Mouse (Mus musculus): ENCODE measurements at regions not wholly inside any gene's neighbourhood (a gene's known extent, or its start where the extent isn't known, plus 50 kb on each side); places are given as distances from the start of the nearest gene placed in this dataset.

- DNase-seq (ENCODE audit: low spot score) (no peak), ATAC-seq (ENCODE audit: insufficient number of reproducible peaks, low FRiP score, low TSS enrichment, low read depth) (no peak)
- Histone ChIP-seq H3K9me3 (ENCODE audit: control insufficient read depth, low read length) (no peaks in the 10 kb centered on the region), H3K4me2 (ENCODE audit: low read depth, severe bottlenecking) (no peak overlapping the region), H3K4me1 (ENCODE audit: control insufficient read depth, insufficient read depth, low read length) (peaks cover 17% of the 10 kb centered on the region), H3K27ac (replicated peaks; ENCODE audit: low read depth, low read length) (no peak overlapping the region), H3K9ac (ENCODE audit: low read length) (no peak overlapping the region), H3K27me3 (ENCODE audit: control insufficient read depth, insufficient read depth, low read length) (no peaks in the 10 kb centered on the region), H3K36me3 (ENCODE audit: control insufficient read depth, insufficient read depth, low read length) (no peaks in the 10 kb centered on the region), H3K4me3 (ENCODE audit: low read depth, low read length) (no peak overlapping the region)
- 90% methylated on average over 9 of the region's 9 CpGs for WGBS
These were observed 204.0 kb downstream of the Parm1 start for GRCm38 (mm10) chr5:91721231-91722096.

GRCm38 (mm10) chr5:91713020-91713419, 195.6 kb downstream of the Parm1 start:
- Histone ChIP-seq H3K9ac (ENCODE audit: low read length) (no peak overlapping the region), H3K9me3 (ENCODE audit: control insufficient read depth, low read length) (no peaks in the 10 kb centered on the region), H3K4me1 (ENCODE audit: control insufficient read depth, insufficient read depth, low read length) (peaks cover 3% of the 10 kb centered on the region; the same call in 1 of the 2 replicates), H3K27me3 (ENCODE audit: control insufficient read depth, insufficient read depth, low read length) (no peaks in the 10 kb centered on the region), H3K4me2 (ENCODE audit: low read depth, severe bottlenecking) (no peak overlapping the region), H3K27ac (replicated peaks; ENCODE audit: low read depth, low read length) (no peak overlapping the region), H3K4me3 (ENCODE audit: low read depth, low read length) (no peak overlapping the region), H3K36me3 (ENCODE audit: control insufficient read depth, insufficient read depth, low read length) (no peaks in the 10 kb centered on the region)
- ATAC-seq (ENCODE audit: insufficient number of reproducible peaks, low FRiP score, low TSS enrichment, low read depth) (no peak), DNase-seq (ENCODE audit: low spot score) (no peak)
- WGBS: 58% methylated on average over 8 of the region's 8 CpGs

- Histone ChIP-seq H3K27me3 (ENCODE audit: control insufficient read depth, insufficient read depth, low read length) (no peaks in the 10 kb centered on the region), H3K4me1 (ENCODE audit: control insufficient read depth, insufficient read depth, low read length) (peaks cover 3% of the 10 kb centered on the region; the same call in 1 of the 2 replicates), H3K4me3 (ENCODE audit: low read depth, low read length) (no peak overlapping the region), H3K9me3 (ENCODE audit: control insufficient read depth, low read length) (no peaks in the 10 kb centered on the region), H3K9ac (ENCODE audit: low read length) (no peak overlapping the region), H3K4me2 (ENCODE audit: low read depth, severe bottlenecking) (no peak overlapping the region), H3K27ac (replicated peaks; ENCODE audit: low read depth, low read length) (no peak overlapping the region), H3K36me3 (ENCODE audit: control insufficient read depth, insufficient read depth, low read length) (no peaks in the 10 kb centered on the region)
- DNase-seq (ENCODE audit: low spot score) (no peak), ATAC-seq (ENCODE audit: insufficient number of reproducible peaks, low FRiP score, low TSS enrichment, low read depth) (no peak)
- WGBS: 89% methylated on average over 1 of the region's 1 CpGs
These were observed 192.3 kb downstream of the Parm1 start for GRCm38 (mm10) chr5:91709494-91710286.

GRCm38 (mm10) chr5:91708149-91708548, 190.7 kb downstream of the Parm1 start:
- H3K9ac ChIP-seq (ENCODE audit: low read length): no peak overlapping the region
- H3K9me3 ChIP-seq (ENCODE audit: control insufficient read depth, low read length): no peaks in the 10 kb centered on the region
- H3K27ac ChIP-seq (replicated peaks; ENCODE audit: low read depth, low read length): no peak overlapping the region
- H3K36me3 ChIP-seq (ENCODE audit: control insufficient read depth, insufficient read depth, low read length): no peaks in the 10 kb centered on the region
- ATAC-seq (ENCODE audit: insufficient number of reproducible peaks, low FRiP score, low TSS enrichment, low read depth) (no peak), DNase-seq (ENCODE audit: low spot score) (no peak)
- WGBS: 89% methylated on average over 6 of the region's 6 CpGs
- no peaks in the 10 kb centered on the region for H3K27me3 ChIP-seq (ENCODE audit: control insufficient read depth, insufficient read depth, low read length)
- H3K4me1 ChIP-seq (ENCODE audit: control insufficient read depth, insufficient read depth, low read length): peaks cover 3% of the 10 kb centered on the region; the same call in 1 of the 2 replicates
- no peak overlapping the region for H3K4me2 ChIP-seq (ENCODE audit: low read depth, severe bottlenecking)
- no peak overlapping the region for H3K4me3 ChIP-seq (ENCODE audit: low read depth, low read length)

GRCm38 (mm10) chr5:91697075-91697474, 179.7 kb downstream of the Parm1 start:
- H3K9me3 ChIP-seq (ENCODE audit: control insufficient read depth, low read length): no peaks in the 10 kb centered on the region
- ATAC-seq (ENCODE audit: insufficient number of reproducible peaks, low FRiP score, low TSS enrichment, low read depth): no peak
- 80% methylated on average over 6 of the region's 6 CpGs for WGBS

GRCm38 (mm10) chr5:91696532-91696931, 179.1 kb downstream of the Parm1 start:
- Histone ChIP-seq H3K36me3 (ENCODE audit: control insufficient read depth, insufficient read depth, low read length) (no peaks in the 10 kb centered on the region), H3K9me3 (ENCODE audit: control insufficient read depth, low read length) (no peaks in the 10 kb centered on the region), H3K4me1 (ENCODE audit: control insufficient read depth, insufficient read depth, low read length) (peaks cover 4% of the 10 kb centered on the region), H3K4me3 (ENCODE audit: low read depth, low read length) (no peak overlapping the region), H3K27ac (replicated peaks; ENCODE audit: low read depth, low read length) (no peak overlapping the region), H3K27me3 (ENCODE audit: control insufficient read depth, insufficient read depth, low read length) (no peaks in the 10 kb centered on the region), H3K4me2 (ENCODE audit: low read depth, severe bottlenecking) (no peak overlapping the region), H3K9ac (ENCODE audit: low read length) (no peak overlapping the region)
- ATAC-seq (ENCODE audit: insufficient number of reproducible peaks, low FRiP score, low TSS enrichment, low read depth) (no peak), DNase-seq (ENCODE audit: low spot score) (no peak)
- 80% methylated on average over 6 of the region's 6 CpGs for WGBS

More at GRCm38 (mm10) chr5:91697075-91697474, 179.7 kb downstream of the Parm1 start:
- Histone ChIP-seq H3K9ac (ENCODE audit: low read length) (no peak overlapping the region), H3K4me1 (ENCODE audit: control insufficient read depth, insufficient read depth, low read length) (peaks cover 2% of the 10 kb centered on the region), H3K27ac (replicated peaks; ENCODE audit: low read depth, low read length) (no peak overlapping the region), H3K36me3 (ENCODE audit: control insufficient read depth, insufficient read depth, low read length) (no peaks in the 10 kb centered on the region), H3K4me3 (ENCODE audit: low read depth, low read length) (no peak overlapping the region), H3K27me3 (ENCODE audit: control insufficient read depth, insufficient read depth, low read length) (no peaks in the 10 kb centered on the region), H3K4me2 (ENCODE audit: low read depth, severe bottlenecking) (no peak overlapping the region)
- DNase-seq (ENCODE audit: low spot score): no peak

- peaks cover 4% of the 10 kb centered on the region for H3K4me1 ChIP-seq (ENCODE audit: control insufficient read depth, insufficient read depth, low read length)
- no peaks in the 10 kb centered on the region for H3K36me3 ChIP-seq (ENCODE audit: control insufficient read depth, insufficient read depth, low read length)
- 74% methylated on average over 3 of the region's 3 CpGs for WGBS
- H3K27ac ChIP-seq (replicated peaks; ENCODE audit: low read depth, low read length): no peak overlapping the region
- DNase-seq (ENCODE audit: low spot score) (no peak), ATAC-seq (ENCODE audit: insufficient number of reproducible peaks, low FRiP score, low TSS enrichment, low read depth) (no peak)
- no peaks in the 10 kb centered on the region for H3K9me3 ChIP-seq (ENCODE audit: control insufficient read depth, low read length)
- H3K4me2 ChIP-seq (ENCODE audit: low read depth, severe bottlenecking): no peak overlapping the region
- H3K27me3 ChIP-seq (ENCODE audit: control insufficient read depth, insufficient read depth, low read length): no peaks in the 10 kb centered on the region
- no peak overlapping the region for H3K9ac ChIP-seq (ENCODE audit: low read length)
- H3K4me3 ChIP-seq (ENCODE audit: low read depth, low read length): no peak overlapping the region
These were observed 178.2 kb downstream of the Parm1 start for GRCm38 (mm10) chr5:91695632-91696031.

- no peaks in the 10 kb centered on the region; the same call in 1 of the 2 replicates for H3K9me3 ChIP-seq (ENCODE audit: control insufficient read depth, low read length)
- no peak overlapping the region for H3K27ac ChIP-seq (replicated peaks; ENCODE audit: low read depth, low read length)
- H3K4me1 ChIP-seq (ENCODE audit: control insufficient read depth, insufficient read depth, low read length): peaks cover 4% of the 10 kb centered on the region
- no peak overlapping the region for H3K9ac ChIP-seq (ENCODE audit: low read length)
- H3K36me3 ChIP-seq (ENCODE audit: control insufficient read depth, insufficient read depth, low read length): no peaks in the 10 kb centered on the region
- H3K4me3 ChIP-seq (ENCODE audit: low read depth, low read length): no peak overlapping the region
- no peaks in the 10 kb centered on the region for H3K27me3 ChIP-seq (ENCODE audit: control insufficient read depth, insufficient read depth, low read length)
- 79% methylated on average over 11 of the region's 11 CpGs for WGBS
- no peak overlapping the region for H3K4me2 ChIP-seq (ENCODE audit: low read depth, severe bottlenecking)
- DNase-seq (ENCODE audit: low spot score) (no peak), ATAC-seq (ENCODE audit: insufficient number of reproducible peaks, low FRiP score, low TSS enrichment, low read depth) (no peak)
These were observed 175.9 kb downstream of the Parm1 start for GRCm38 (mm10) chr5:91693277-91693676.

Measured in limb, embryonic 11.5 days (tissue).